Mouse (Mus musculus) lung, postnatal 10 days (tissue): Measurements from ENCODE around the gene Hmgcs1.

ENCODE experiments used
- DNase-seq: peaks from one replicate; pipeline ENCODE4 v3.0.0; 2021

Hmgcs1 gene

GRCm38 (mm10) chr13:119754635-119755020 lies 64.4 kb downstream of the Hmgcs1 start:
- no peak for DNase-seq

DNA sequence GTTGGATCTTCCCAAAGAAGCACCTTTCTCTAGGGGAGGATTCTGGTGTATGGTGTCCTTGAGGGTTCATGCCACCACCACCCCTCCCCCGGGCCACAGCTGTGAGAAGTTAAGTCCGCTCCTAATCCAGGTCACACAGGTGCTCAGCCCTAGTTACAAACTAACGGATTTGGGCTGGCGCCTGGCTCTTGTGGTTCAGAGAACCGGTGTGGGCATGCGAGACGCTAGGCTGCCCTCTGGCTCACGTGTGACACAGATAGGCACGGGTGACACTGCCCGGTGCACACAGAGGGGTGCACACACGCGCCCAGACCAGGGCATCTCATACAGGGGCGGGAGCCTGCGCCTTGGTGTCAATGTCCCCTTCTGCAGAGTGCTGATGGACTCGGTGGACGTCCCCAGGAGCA lies 65.0 kb downstream of the Hmgcs1 start:
- peak; percentile 6 for DNase-seq

DNA sequence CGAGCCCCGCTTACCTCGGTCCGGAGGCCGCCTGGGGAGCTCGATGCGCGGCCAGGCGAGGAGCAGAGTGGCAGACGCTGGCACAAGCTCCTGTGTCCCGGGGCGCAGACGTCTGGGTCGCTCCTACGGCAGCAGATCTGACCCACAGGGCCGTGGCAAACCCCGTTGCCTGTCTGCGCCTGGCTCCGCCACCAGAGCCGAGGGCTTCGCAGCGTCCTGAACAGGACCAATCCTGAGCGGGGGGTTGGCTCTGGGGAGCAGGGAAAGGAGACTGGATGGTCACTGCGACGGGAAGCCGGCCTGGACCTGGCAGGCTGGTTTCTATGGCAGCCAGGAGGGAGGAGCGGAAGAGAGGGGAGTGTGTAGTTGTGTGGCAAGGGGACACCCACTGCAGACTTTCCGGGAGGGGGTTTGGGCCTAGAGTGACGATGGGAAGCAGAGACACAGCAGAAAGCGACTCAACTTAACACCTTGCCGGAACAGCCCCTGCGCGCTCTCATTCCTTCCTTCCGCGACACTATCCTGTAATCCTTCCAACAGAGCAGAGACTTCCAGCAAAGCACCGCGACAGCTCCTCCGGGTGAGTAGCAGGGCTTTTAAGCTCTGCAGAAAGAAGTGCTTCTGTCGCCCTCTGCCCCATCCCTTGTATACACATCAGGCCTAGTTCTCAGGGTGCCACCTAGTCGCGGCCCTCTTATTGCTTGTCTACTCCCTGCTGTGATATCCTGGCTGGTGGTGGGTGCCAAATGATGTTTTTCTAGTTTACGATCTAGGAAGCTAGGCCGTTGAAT lies 65.7 kb downstream of the Hmgcs1 start, which contains the start of gene Nim1k:
TSS of gene Nim1k (minus strand) at position 202 of the 791 bp plus-strand sequence.
- peak; percentile 92 for DNase-seq

- no peak for DNase-seq
These were observed 66.7 kb downstream of the Hmgcs1 start for GRCm38 (mm10) chr13:119756831-119757230.
